Mouse (Mus musculus) cerebellum, postnatal 25 days (tissue): ENCODE measurements around the gene Kif5c.

ENCODE experiments used
- DNase-seq, 2 experiments: peaks; one replicate each; pipeline ENCODE4 v3.0.0; 2021; ENCODE audit warnings: mixed read lengths in 2 of 2

The Kif5c gene

DNA sequence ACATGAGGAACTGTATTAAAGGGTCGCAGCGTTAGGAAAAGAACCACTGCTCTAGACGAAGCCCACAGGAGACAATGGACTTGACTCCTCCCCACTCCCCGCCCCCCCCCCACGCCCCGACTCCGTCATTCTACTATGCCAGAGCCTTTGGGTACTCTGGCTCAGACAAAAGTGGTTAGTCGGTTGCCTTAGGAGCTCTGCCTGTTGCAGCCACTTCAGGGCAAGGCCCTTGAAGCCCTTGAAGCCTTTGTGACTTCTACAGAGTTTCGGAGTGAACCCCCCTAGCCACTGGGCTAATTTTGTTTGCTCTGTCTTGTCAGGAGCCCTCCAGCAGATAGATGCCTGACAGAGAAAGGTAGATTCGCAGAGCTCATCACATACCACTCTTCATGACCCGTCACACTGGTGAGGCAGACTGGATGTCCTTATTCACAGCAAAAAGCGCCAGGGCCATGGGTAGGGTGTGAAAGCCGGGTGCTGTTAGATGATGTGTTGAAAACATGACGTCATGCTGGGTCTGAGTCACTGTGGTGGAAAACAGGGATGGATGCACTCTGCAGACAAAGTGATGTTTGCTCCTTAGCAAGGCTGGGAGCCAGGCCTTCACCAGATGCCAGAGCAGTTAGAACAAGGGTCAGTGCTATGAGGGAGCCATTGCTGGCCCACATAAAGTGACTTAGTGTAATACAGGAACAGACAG is 178.5 kb downstream of the Kif5c start:
- no peak for DNase-seq

DNA sequence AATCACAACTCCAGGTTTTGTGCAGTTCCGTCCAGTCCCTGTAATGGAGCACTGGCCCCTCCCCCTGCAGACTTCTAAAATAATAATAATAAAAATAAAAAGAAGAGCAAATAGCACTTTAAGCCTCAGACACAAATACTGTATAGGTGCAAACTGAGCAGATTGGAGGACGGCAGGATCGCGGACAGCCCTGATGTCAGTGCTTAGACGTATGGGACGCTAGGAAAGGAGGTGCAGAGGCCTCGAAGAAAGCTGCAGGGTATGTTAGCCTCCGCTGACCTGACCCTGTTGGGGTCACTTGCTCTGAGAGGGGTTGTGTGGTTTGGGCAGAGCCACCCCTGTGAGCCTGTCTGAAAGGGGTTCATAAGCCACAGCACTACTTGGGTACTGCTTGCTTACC is 185.3 kb downstream of the Kif5c start:
- no peak for DNase-seq

DNA sequence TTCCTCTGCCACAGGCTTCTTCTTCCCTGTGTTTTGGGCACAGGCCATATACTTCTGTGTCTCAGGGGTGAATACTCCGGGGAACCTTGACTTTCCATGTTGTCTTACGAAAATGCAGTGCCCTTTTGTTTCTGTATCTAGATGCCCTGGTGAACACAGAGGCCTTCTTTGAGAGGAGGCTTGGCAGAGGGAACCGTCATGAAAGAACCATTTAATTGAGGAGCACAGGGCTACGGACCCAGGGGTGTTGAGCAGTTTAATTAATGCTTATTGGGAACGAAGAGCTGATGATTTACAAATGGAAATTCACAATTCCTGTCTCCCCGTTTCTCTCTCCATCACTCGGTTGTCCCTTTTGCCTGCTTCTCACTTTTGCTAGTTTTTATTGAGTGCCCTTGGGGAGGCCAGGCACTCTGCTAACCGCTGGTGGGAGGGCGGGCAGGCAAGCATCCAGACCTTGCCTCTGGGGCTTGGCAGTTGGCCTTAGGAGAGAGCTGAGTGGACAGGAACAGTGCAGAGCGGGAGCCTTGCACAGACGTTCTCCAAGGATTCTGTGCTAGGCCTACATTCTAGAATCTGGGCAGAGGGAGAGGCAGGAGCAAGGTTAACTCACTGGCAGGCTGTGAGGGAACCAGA is 186.8 kb downstream of the Kif5c start:
- peak; percentile 22 to 49 for DNase-seq

DNA sequence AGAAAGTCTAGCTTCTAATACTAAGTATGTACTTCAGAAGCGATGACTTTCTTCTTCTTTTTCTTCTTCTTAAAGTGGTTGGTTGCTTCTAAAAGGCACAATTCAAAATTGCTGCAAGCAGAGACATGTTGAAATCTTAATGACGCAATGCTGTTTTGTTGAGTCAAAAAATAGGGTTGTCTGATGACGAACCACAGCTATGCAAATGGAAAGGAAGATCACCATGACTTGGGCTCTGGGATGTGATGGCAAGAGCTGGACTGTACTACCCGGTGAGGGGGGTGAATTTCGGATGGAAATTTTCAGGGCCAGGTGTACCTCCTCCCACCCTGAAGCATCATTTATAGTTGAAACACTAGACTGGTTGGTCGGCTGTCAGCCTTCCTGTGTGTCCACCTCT is 190.4 kb downstream of the Kif5c start:
- no peak for DNase-seq

GRCm38 (mm10) chr2:49811420-49811819 is 192.3 kb downstream of the Kif5c start:
- no peak for DNase-seq

DNA sequence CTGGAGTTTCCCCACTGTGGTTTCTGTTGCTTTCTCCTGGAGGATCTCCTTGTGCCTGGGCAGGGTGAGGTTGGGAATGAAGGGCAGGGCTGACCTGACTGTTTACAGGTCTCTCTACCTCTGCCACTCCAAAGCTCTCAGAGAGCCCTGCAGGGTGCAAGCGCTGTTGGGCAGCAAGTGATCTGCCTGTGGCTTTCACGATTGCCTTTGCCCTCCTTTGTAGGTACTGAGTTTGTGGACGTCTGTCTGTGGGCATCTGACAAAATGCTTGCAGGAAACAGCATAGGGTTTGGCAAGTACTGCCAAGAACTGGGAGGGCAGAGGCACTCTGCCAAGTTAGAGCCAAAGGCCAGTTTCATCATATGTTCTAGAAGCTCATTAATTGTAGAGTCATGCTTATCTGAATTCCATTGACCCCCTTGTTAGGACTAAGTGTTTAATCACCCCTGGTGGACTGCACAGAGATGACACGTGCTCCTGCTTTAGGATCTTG is 192.8 kb downstream of the Kif5c start:
- peak; percentile 67 to 75 for DNase-seq

DNA sequence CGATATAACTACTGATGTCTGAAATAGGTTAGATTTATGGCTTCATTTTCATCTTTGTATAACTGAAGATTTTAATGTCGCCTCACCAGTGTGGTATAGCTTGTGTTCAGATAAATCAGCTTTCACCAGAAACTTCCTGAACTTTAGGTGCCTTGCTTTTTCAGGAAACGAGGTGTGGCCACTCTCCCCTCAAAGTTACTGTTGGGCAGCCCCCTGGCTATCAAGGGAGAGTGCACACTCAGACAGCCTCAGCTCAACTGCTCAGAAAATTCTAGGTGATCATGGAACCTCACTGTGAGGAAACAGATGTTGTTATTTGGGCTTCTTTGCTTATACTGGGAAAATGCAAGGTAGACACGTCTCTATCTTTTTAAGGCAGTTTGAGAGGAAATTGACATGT is 194.1 kb downstream of the Kif5c start:
- no peak for DNase-seq

DNA sequence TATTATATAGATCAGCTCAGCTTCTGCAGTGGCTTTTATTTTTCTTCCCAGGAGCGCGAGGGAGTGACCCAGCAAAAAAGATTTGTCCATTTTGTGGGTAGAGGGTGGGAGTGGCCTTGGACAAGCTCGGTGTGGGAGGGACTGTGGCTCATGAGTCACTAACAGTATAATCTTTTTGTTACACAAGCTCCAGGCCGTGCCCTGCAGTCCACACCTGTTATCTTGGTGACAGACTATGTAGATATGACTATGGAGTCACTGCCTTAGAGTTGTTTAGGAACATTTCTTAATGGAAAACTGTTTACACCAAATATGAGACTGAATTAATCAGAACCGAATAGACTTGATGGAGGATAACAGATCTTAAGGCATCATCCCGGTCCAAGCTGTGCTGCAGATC is 194.9 kb downstream of the Kif5c start:
- no peak for DNase-seq

DNA sequence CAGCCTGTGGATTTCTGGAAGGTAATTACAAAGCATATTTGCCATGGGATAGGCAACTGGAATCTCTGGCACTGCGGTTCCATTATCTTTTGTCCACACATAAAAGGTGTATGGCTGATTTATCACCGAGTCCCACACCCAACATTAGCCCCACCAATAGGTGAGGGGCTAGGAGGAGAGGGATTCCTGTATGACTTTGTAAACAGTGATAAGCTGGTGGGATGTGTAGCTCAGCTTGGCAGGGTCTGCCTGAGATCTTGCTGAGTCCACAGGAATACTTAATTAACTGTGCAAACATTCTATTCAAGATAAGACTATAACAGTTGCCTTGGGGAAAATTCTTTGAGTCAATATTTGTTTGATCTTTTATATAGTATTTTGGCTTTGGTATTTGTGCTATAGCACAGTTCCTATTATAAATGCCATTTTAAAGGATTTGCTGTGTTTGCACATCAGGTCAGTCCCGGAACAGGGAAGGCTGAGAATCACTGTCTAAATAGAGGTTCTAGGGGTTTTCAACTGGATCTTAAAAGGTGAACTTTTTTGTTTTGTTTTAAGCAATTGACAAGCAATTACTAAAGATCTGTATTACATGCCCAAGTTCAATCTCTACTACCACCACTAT is 196.7 kb downstream of the Kif5c start:
- DNase-seq: no peak

DNA sequence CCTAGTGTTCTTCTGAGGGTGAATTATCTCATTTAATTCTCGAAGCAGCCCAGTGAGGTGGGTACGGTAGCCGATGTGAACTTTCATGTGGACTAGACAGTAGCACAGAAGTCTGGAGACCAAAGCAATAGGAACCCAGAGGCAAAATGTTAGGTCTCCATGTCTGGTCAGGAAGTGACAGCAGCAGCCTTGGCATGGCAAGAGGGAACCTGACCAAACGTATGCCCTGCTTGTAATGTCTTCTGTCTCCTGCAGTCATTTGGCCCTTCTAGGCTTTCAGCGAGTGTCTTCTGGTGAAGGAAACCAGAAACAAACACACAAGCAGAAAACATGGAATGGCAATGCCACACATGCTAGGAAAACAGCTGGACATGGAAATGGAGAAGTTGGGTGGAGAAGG is 197.5 kb downstream of the Kif5c start:
- DNase-seq: no peak

- no peak for DNase-seq
Observed at GRCm38 (mm10) chr2:49817151-49817550, 198.1 kb downstream of the Kif5c start.

- no peak for DNase-seq
Observed at GRCm38 (mm10) chr2:49818126-49818525, 199.0 kb downstream of the Kif5c start.

- no peak for DNase-seq
Observed at GRCm38 (mm10) chr2:49822312-49822711, 203.2 kb downstream of the Kif5c start.
